Mouse (Mus musculus) CH12.LX (cell line): ENCODE measurements around the gene Fcrlb. TPM values are rescaled to one million over a fixed set of nuclear protein-coding genes. Genes with fewer than 3 reads are reported as not detected.
A peak's percentile ranks its signal among the peaks of the same experiment; 100 is the strongest.

Experiments used
- DNase-seq: peaks from one replicate; pipeline ENCODE4 v3.0.0-alpha.2; 2013; ENCODE audit errors: extremely low read depth
- H3K27ac ChIP-seq: 2 replicates; pipeline ENCODE4 v1.5.1; 2012; ENCODE audit warnings: low read depth, mild to moderate bottlenecking, control low read depth, moderate library complexity; ENCODE audit not compliant: insufficient read depth
- H3K27me3 ChIP-seq: replicated peaks from 2 replicates; pipeline ENCODE3; 2012; ENCODE audit warnings: inconsistent platforms
- H3K36me3 ChIP-seq, 2 experiments: replicated peaks in 1 of 2; 2 replicates each; pipeline versions ENCODE3 to v1.6.1; 2012; ENCODE audit warnings: inconsistent platforms in 1 of 2, low read length in 1 of 2, mild to moderate bottlenecking in 1 of 2, mixed read lengths in 1 of 2, moderate library complexity in 1 of 2; ENCODE audit not compliant: control insufficient read depth in 1 of 2, insufficient read depth in 1 of 2
- H3K4me1 ChIP-seq, 2 experiments: 2 replicates each; pipeline ENCODE4 v1.6.1; 2012; ENCODE audit warnings: inconsistent platforms in 1 of 2, moderate library complexity in 1 of 2; ENCODE audit not compliant: insufficient read depth in 2 of 2, control insufficient read depth in 1 of 2
- H3K4me2 ChIP-seq: 2 replicates; pipeline ENCODE4 v1.6.1; 2012; ENCODE audit warnings: low read depth, mild to moderate bottlenecking, control low read depth; ENCODE audit not compliant: poor library complexity, insufficient read depth, severe bottlenecking
- H3K4me3 ChIP-seq, 3 experiments: fragments of 150-350 bp in 1 of 3; sonication (generic) in 1 of 3; replicated peaks in 1 of 3; 2 replicates each; pipeline versions ENCODE3 to v1.5.1; 2011 to 2012; ENCODE audit warnings: low read depth in 2 of 3, low read length in 2 of 3, mild to moderate bottlenecking in 2 of 3, moderate library complexity in 2 of 3, control low read depth in 1 of 3, improper control_type of control experiment in 1 of 3, inconsistent platforms in 1 of 3, mixed read lengths in 1 of 3; ENCODE audit not compliant: poor library complexity in 1 of 3
- H3K79me2 ChIP-seq: replicated peaks from 2 replicates; pipeline ENCODE4 v1.6.1; 2012; ENCODE audit warnings: mild to moderate bottlenecking, moderate library complexity; ENCODE audit not compliant: control insufficient read depth, poor library complexity, insufficient read depth, severe bottlenecking; ENCODE audit errors: extremely low read depth
- H3K9ac ChIP-seq: 2 replicates; pipeline ENCODE4 v1.6.1; 2012; ENCODE audit warnings: low read depth, mild to moderate bottlenecking, control low read depth, moderate library complexity; ENCODE audit not compliant: insufficient read depth
- H3K9me3 ChIP-seq: replicated peaks from 2 replicates; pipeline ENCODE3; 2012; ENCODE audit warnings: low read length, inconsistent platforms, mixed read lengths
- BHLHE40 ChIP-seq: IDR thresholded peaks from 2 replicates; pipeline ENCODE4 v1.6.1; 2011; ENCODE audit warnings: mild to moderate bottlenecking, low read depth, low read length, improper control_type of control experiment
- CHD2 ChIP-seq: IDR thresholded peaks from 2 replicates; pipeline ENCODE4 v1.6.1; 2011; ENCODE audit warnings: low read length, improper control_type of control experiment
- ELF1 ChIP-seq: IDR thresholded peaks from 2 replicates; pipeline ENCODE4 v1.6.1; 2014; ENCODE audit warnings: low read depth, mild to moderate bottlenecking, inconsistent platforms, low read length, improper control_type of control experiment
- EP300 ChIP-seq: IDR thresholded peaks from 2 replicates; pipeline ENCODE4 v1.6.1; 2011; ENCODE audit warnings: low read length, improper control_type of control experiment
- ETS1 ChIP-seq: conservative IDR thresholded peaks from 2 replicates; pipeline ENCODE4 v1.6.1; 2012; ENCODE audit warnings: low read depth, mild to moderate bottlenecking, inconsistent platforms, low read length, improper control_type of control experiment, moderate library complexity
- GABPA ChIP-seq: IDR thresholded peaks from 2 replicates; pipeline ENCODE4 v1.6.1; 2012; ENCODE audit warnings: low read depth, low read length, improper control_type of control experiment, inconsistent platforms; ENCODE audit not compliant: insufficient replicate concordance
- HCFC1 ChIP-seq: IDR thresholded peaks from 2 replicates; pipeline ENCODE4 v1.6.1; 2012; ENCODE audit warnings: low read depth, mild to moderate bottlenecking, inconsistent platforms, low read length, improper control_type of control experiment
- IRF4 ChIP-seq: IDR thresholded peaks from 2 replicates; pipeline ENCODE4 v1.6.1; 2014; ENCODE audit warnings: low read depth, mild to moderate bottlenecking, inconsistent platforms, low read length, improper control_type of control experiment
- JUN ChIP-seq: IDR thresholded peaks from 2 replicates; pipeline ENCODE4 v1.6.1; 2011; ENCODE audit warnings: low read depth, mild to moderate bottlenecking, low read length, improper control_type of control experiment, moderate library complexity; ENCODE audit not compliant: insufficient read depth
- MAFK ChIP-seq: IDR thresholded peaks from 2 replicates; pipeline ENCODE4 v1.6.1; 2011; ENCODE audit warnings: low read length, improper control_type of control experiment; ENCODE audit not compliant: insufficient replicate concordance
- MAX ChIP-seq: IDR thresholded peaks from 2 replicates; pipeline ENCODE4 v1.6.1; 2011; ENCODE audit warnings: low read length, improper control_type of control experiment
- MAZ ChIP-seq: IDR thresholded peaks from 2 replicates; pipeline ENCODE4 v1.6.1; 2012; ENCODE audit warnings: low read depth, mild to moderate bottlenecking, inconsistent platforms, low read length, improper control_type of control experiment, moderate library complexity
- MEF2A ChIP-seq: IDR thresholded peaks from 2 replicates; pipeline ENCODE4 v1.6.1; 2014; ENCODE audit warnings: low read depth, mild to moderate bottlenecking, inconsistent platforms, low read length, improper control_type of control experiment, borderline replicate concordance
- MXI1 ChIP-seq: IDR thresholded peaks from 2 replicates; pipeline ENCODE4 v1.6.1; 2011; ENCODE audit warnings: mild to moderate bottlenecking, low read depth, low read length, improper control_type of control experiment
- MYC ChIP-seq: IDR thresholded peaks from 2 replicates; pipeline ENCODE4 v1.6.1; 2011; ENCODE audit warnings: low read depth, mild to moderate bottlenecking, improper control_type of control experiment, low read length
- NELFE ChIP-seq: IDR thresholded peaks from 2 replicates; pipeline ENCODE4 v1.6.1; 2011; ENCODE audit warnings: low read depth, low read length, improper control_type of control experiment
- NRF1 ChIP-seq: IDR thresholded peaks from 2 replicates; pipeline ENCODE4 v1.6.1; 2014; ENCODE audit warnings: low read depth, mild to moderate bottlenecking, inconsistent platforms, low read length, improper control_type of control experiment, moderate library complexity
- PAX5 ChIP-seq: IDR thresholded peaks from 2 replicates; pipeline ENCODE4 v1.6.1; 2012; ENCODE audit warnings: low read length, inconsistent platforms, mixed read lengths
- POLR2A ChIP-seq: IDR thresholded peaks from 2 replicates; pipeline ENCODE4 v1.6.1; 2011; ENCODE audit warnings: low read depth, mild to moderate bottlenecking, improper control_type of control experiment, low read length
- POLR2AphosphoS2 ChIP-seq: IDR thresholded peaks from 2 replicates; pipeline ENCODE4 v1.6.1; 2011; ENCODE audit warnings: low read depth, low read length, improper control_type of control experiment
- RCOR1 ChIP-seq: conservative IDR thresholded peaks from 2 replicates; pipeline ENCODE4 v1.6.1; 2012; ENCODE audit warnings: low read depth, mild to moderate bottlenecking, inconsistent platforms, low read length, improper control_type of control experiment
- SIN3A ChIP-seq: IDR thresholded peaks from 2 replicates; pipeline ENCODE4 v1.6.1; 2012; ENCODE audit warnings: low read length, improper control_type of control experiment, inconsistent platforms
- TBP ChIP-seq: conservative IDR thresholded peaks from 2 replicates; pipeline ENCODE4 v1.6.1; 2011; ENCODE audit warnings: low read depth, low read length, improper control_type of control experiment
- TCF12 ChIP-seq: IDR thresholded peaks from 2 replicates; pipeline ENCODE4 v1.6.1; 2014; ENCODE audit warnings: low read depth, mild to moderate bottlenecking, inconsistent platforms, low read length, improper control_type of control experiment
- USF2 ChIP-seq: conservative IDR thresholded peaks from 2 replicates; pipeline ENCODE4 v1.6.1; 2011; ENCODE audit warnings: low read depth, low read length, improper control_type of control experiment
- ZC3H11A ChIP-seq: IDR thresholded peaks from 2 replicates; pipeline ENCODE4 v1.6.1; 2012; ENCODE audit warnings: low read depth, mild to moderate bottlenecking, inconsistent platforms, low read length, improper control_type of control experiment
- ZNF384 ChIP-seq: IDR thresholded peaks from 2 replicates; pipeline ENCODE4 v1.6.1; 2012; ENCODE audit warnings: low read depth, low read length, improper control_type of control experiment, inconsistent platforms
- dilution Hi-C: fragments of 300-500 bp; cut with MboI; formaldehyde crosslinking; loops from 2 replicates; pipeline ENCODE4 v1.14.3; 2020; ENCODE audit warnings: low sequenced_read_pairs; ENCODE audit not compliant: extremely low pct_unique_long_range_greater_than_20kb, extremely low pct_ligation_motif_present
- in situ Hi-C: fragments of 300-500 bp; cut with MboI; formaldehyde crosslinking; loops from 3 replicates; pipeline ENCODE4 v1.14.3; 2019; ENCODE audit warnings: low sequenced_read_pairs, low pct_ligation_motif_present, low pct_unique_long_range_greater_than_20kb, mixed read lengths
- polyA plus RNA-seq: library from polyadenylated mRNA; unstranded; fragments of >175 nt; gene quantifications from 2 replicates; pipeline ENCODE4 v1.2.1, GENCODE M21; 2012; ENCODE audit warnings: low read depth; ENCODE audit not compliant: insufficient read length
- total RNA-seq, 2 experiments: library from RNA; depleted of rRNA; stranded (reverse); fragments of 300-350 nt in 1 of 2; fragments of >200 nt in 1 of 2; gene quantifications; 2 replicates each; pipeline ENCODE4 v1.2.3; 2012 to 2014

Fcrlb gene
- total and polyA plus RNA-seq, 3 experiments, result not detected

DNA sequence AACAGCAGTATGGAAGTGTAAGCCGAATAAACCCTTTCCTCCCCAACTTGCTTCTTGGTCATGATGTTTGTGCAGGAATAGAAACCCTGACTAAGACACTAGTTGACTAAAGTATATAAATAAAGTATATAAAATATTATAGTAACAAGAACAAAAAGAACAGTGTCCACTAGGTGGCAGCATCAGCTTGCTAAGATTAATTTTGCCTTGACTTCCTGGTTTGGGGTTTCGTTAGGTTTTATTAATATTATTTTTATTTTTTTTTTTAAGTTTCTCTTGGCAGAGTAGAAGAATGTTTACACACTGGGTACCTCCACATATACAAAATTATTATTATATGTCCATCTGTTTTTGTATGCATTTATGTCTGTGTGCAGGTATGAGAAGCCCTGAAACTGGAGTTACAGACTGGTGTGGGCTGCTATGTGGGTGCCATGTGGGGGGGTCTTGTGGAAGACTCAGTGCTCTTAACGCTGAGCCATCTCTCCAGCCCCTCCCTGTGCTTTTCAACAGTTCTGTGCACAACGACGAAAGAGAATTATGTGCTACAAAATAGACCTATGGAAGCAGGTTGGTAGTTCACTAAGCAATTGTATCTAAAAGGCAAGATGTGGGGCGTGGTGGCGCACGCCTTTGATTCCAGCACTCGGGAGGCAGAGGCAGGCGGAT lies 11.8 kb downstream of the Fcrlb start (continued):
- TF ChIP-seq HCFC1, result 0 out of 2 replicates have a peak, but pooled peaks have one; percentile 12
- 0 out of 2 replicates have a peak, but pooled peaks have one; percentile 42 for TF ChIP-seq MYC
- TF ChIP-seq NRF1, result no peak
- no peak for TF ChIP-seq PAX5
- peak; percentile 46 for TF ChIP-seq SIN3A
- TF ChIP-seq EP300, result no peak
- no peak for TF ChIP-seq MAZ
- peak; percentile 2; the same call in 1 of the 2 replicates for TF ChIP-seq MAX
- TF ChIP-seq POLR2AphosphoS2, result no peak

DNA sequence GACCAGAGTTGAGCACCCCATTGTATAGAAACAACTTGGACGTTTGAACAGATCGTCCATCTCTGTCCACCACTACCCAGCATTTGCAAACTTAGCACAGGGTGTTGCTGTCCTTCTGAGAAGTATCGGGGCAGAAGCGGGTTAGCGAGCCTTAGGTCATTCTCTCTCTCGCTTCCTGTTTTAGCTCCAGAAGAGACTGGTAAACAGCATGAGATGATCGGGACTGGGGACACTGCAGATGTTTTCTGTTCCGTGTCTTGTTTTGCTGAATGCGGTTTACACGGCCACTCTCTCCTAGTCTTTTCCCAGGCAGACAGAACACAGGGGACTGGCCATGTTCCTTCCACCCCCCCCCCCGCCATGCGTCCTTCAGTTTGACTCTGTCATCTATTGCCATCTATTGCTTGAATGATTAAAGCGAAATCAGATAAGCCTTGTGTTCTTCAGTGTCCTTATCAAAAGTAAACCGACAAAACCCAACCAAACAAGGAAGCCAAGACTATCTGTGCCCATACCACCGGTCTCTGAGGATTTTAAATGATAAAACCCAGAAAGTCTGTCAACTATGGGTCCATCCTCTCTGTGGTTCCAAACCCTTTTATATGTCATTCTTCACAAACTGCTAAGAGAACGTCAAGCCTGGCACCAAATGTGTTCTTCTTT lies 14.2 kb downstream of the Fcrlb start:
- peak; percentile 67 for DNase-seq
- Histone ChIP-seq H3K9me3 (no peaks in the 10 kb centered on the region), H3K36me3 (no peaks in the 10 kb centered on the region), H3K9ac (peak overlapping the region; percentile 75), H3K4me2 (peak overlapping the region; percentile 87), H3K4me1 (peaks cover 14 to 54% of the 10 kb centered on the region in 2 experiments), H3K27me3 (no peaks in the 10 kb centered on the region), H3K79me2 (no peaks in the 10 kb centered on the region), H3K4me3 (peak overlapping the region in 2 of 3 experiments; percentile 22 to 32), H3K27ac (peak overlapping the region; percentile 95)
- TF ChIP-seq MXI1 (peak; percentile 63), SIN3A (peak; percentile 87), JUN (peak; percentile 80), RCOR1 (peak; percentile 34; the same call in 1 of the 2 replicates), MAZ (peak; percentile 14; the same call in 1 of the 2 replicates), ELF1 (peak; percentile 77), TBP (peak; percentile 64), NELFE (peak; percentile 8; the same call in 1 of the 2 replicates), GABPA (no peak), ZNF384 (no peak), MAFK (peak; percentile 37; the same call in 1 of the 2 replicates), CHD2 (peak; percentile 40; the same call in 1 of the 2 replicates), BHLHE40 (peak; percentile 77), POLR2A (peak; percentile 45; the same call in 1 of the 2 replicates), TCF12 (peak; percentile 76), ZC3H11A (no peak), IRF4 (peak; percentile 91), MAX (peak; percentile 51; the same call in 1 of the 2 replicates), POLR2AphosphoS2 (no peak; the same call in 1 of the 2 replicates), USF2 (no peak), MEF2A (peak; percentile 86), ETS1 (peak; percentile 68), EP300 (peak; percentile 91)
- in situ Hi-C loops (loop anchor here (5.0 to 10.0 kb wide), 2 partner anchors 214 to 326 kb away; partner anchors contain the start of genes Apoa2, Cfap126 and Tomm40l), dilution Hi-C loops (no loop called here)
